Mouse (Mus musculus): ENCODE measurements around the gene Ppm1l. TPM values are rescaled to one million over a fixed set of nuclear protein-coding genes. Genes with fewer than 3 reads are reported as not detected.
A peak's percentile ranks its signal among the peaks of the same experiment; 100 is the strongest.

Gene Ppm1l
- total and polyA plus RNA-seq, 2 experiments from 2014 or later, result 20.1 to 31.8 TPM

DNA sequence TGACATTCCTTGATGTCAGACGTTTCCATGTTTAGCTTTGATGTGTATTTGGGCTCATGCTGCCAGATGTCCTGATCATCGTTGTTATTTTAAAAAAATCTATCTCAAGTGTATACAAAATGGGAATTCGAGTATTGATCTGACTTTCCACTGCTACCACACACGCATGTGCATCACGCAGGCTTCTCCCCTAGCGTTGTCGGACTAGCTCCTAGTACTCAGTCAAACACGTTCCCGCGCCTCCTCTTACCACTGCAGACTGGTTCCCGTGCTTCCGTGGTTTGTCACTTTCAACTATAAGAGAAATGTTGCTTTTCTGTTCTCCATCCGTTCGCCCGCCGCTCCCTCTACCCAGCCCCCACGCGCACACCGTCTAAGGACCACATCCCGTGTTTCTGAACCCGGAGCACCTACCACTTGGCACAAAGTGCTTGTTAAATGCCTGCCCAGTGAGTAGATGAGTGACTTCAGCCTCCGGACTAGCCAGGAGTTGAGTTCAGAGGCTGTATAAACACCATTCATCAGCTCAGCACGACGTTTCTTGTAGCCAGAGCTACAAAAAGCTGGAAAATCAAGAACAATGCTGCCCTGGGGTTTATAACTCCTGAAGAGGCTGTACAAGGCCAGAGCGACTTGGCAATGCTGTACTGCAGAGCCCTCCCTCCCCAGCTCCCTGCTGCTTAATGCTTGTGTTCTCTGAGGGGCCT is 219.4 kb downstream of the Ppm1l start:
- DNase-seq (ENCODE audit: low spot score), result peak; percentile 83
- 21% methylated on average over 25 of the region's 25 CpGs for WGBS
- Histone ChIP-seq H3K9me3 (ENCODE audit: low read length) (no peaks in the 10 kb centered on the region), H3K9ac (replicated peaks; ENCODE audit: low read length, poor library complexity, severe bottlenecking) (no peak overlapping the region), H3K36me3 (ENCODE audit: insufficient read depth, low read length) (no peaks in the 10 kb centered on the region), H3K27me3 (ENCODE audit: insufficient read depth, low read length) (no peaks in the 10 kb centered on the region), H3K4me3 (ENCODE audit: low read depth, low read length) (no peak overlapping the region), H3K27ac (ENCODE audit: low read depth, low read length) (peak overlapping the region; percentile 47; the same call in 1 of the 2 replicates), H3K4me2 (ENCODE audit: low read depth, low read length, poor library complexity, severe bottlenecking) (0 out of 2 replicates have a peak overlapping the region, but pooled peaks have one; percentile 18), H3K4me1 (ENCODE audit: insufficient read depth, low read length) (peaks cover 9% of the 10 kb centered on the region; the same call in 1 of the 2 replicates)
- no peak for TF ChIP-seq CTCF (IDR thresholded peaks at IDR 0.05)
- peak; percentile 53 for ATAC-seq (ENCODE audit: low FRiP score)

DNA sequence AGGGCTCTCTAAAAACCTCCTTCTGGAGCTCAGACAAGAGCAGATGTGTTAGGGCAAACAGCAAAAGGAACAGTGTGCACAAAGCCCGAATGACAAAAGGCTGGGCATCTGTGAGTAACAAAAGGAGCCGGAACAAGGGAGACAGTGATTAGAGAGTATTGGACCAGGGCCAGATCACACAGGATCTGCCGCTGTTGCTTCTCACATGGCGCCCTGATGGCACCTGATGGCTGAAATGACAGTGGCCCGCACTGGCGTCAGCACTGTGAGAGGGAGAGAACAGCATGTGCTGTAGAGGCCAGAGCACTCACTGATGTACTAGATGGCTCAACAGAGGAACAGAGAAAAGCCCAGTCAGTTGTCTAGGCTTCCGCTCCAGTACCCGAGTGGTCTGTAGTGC is 226.3 kb downstream of the Ppm1l start:
- no peak for ATAC-seq (ENCODE audit: low FRiP score)
- Histone ChIP-seq H3K4me3 (ENCODE audit: low read depth, low read length) (no peak overlapping the region), H3K4me2 (ENCODE audit: low read depth, low read length, poor library complexity, severe bottlenecking) (no peak overlapping the region), H3K27ac (ENCODE audit: low read depth, low read length) (no peak overlapping the region), H3K9ac (replicated peaks; ENCODE audit: low read length, poor library complexity, severe bottlenecking) (no peak overlapping the region), H3K4me1 (ENCODE audit: insufficient read depth, low read length) (no peaks in the 10 kb centered on the region), H3K27me3 (ENCODE audit: insufficient read depth, low read length) (no peaks in the 10 kb centered on the region), H3K9me3 (ENCODE audit: low read length) (no peaks in the 10 kb centered on the region), H3K36me3 (ENCODE audit: insufficient read depth, low read length) (no peaks in the 10 kb centered on the region)
- WGBS, result 65% methylated on average over 8 of the region's 8 CpGs
- no peak for DNase-seq (ENCODE audit: low spot score)
- no peak for TF ChIP-seq CTCF (IDR thresholded peaks at IDR 0.05)

- H3K9me3 ChIP-seq (ENCODE audit: low read length), result no peaks in the 10 kb centered on the region
- H3K36me3 ChIP-seq (ENCODE audit: insufficient read depth, low read length), result no peaks in the 10 kb centered on the region
- WGBS, result 100% methylated on average over 1 of the region's 1 CpGs
- no peak overlapping the region for H3K4me3 ChIP-seq (ENCODE audit: low read depth, low read length)
- H3K4me2 ChIP-seq (ENCODE audit: low read depth, low read length, poor library complexity, severe bottlenecking), result no peak overlapping the region
- no peak overlapping the region for H3K9ac ChIP-seq (replicated peaks; ENCODE audit: low read length, poor library complexity, severe bottlenecking)
- DNase-seq (ENCODE audit: low spot score) (no peak), ATAC-seq (ENCODE audit: low FRiP score) (no peak)
- H3K27ac ChIP-seq (ENCODE audit: low read depth, low read length), result no peak overlapping the region
- H3K27me3 ChIP-seq (ENCODE audit: insufficient read depth, low read length), result no peaks in the 10 kb centered on the region
- no peak for TF ChIP-seq CTCF (IDR thresholded peaks at IDR 0.05)
- no peaks in the 10 kb centered on the region for H3K4me1 ChIP-seq (ENCODE audit: insufficient read depth, low read length)
Measured at GRCm38 (mm10) chr3:69543730-69544129, 227.1 kb downstream of the Ppm1l start.

GRCm38 (mm10) chr3:69545017-69545416 is 228.4 kb downstream of the Ppm1l start:
- DNase-seq (ENCODE audit: low spot score), result no peak

GRCm38 (mm10) chr3:69548704-69549455 is 232.2 kb downstream of the Ppm1l start:
- no peak overlapping the region for H3K4me3 ChIP-seq (ENCODE audit: low read depth, low read length)
- H3K4me2 ChIP-seq (ENCODE audit: low read depth, low read length, poor library complexity, severe bottlenecking), result no peak overlapping the region
- DNase-seq (ENCODE audit: low spot score), result peak; percentile 43
- no peaks in the 10 kb centered on the region for H3K4me1 ChIP-seq (ENCODE audit: insufficient read depth, low read length)
- H3K9me3 ChIP-seq (ENCODE audit: low read length), result no peaks in the 10 kb centered on the region
- no peak overlapping the region for H3K9ac ChIP-seq (replicated peaks; ENCODE audit: low read length, poor library complexity, severe bottlenecking)
- peaks cover 5% of the 10 kb centered on the region; the same call in 1 of the 2 replicates for H3K36me3 ChIP-seq (ENCODE audit: insufficient read depth, low read length)
- TF ChIP-seq CTCF (IDR thresholded peaks at IDR 0.05), result no peak
- H3K27ac ChIP-seq (ENCODE audit: low read depth, low read length), result no peak overlapping the region
- WGBS, result 73% methylated on average over 22 of the region's 22 CpGs
- peak; percentile 35; the same call in 1 of the 2 replicates for ATAC-seq (ENCODE audit: low FRiP score)
- H3K27me3 ChIP-seq (ENCODE audit: insufficient read depth, low read length), result no peaks in the 10 kb centered on the region

More at GRCm38 (mm10) chr3:69545017-69545416, 228.4 kb downstream of the Ppm1l start:
- Histone ChIP-seq H3K4me1 (ENCODE audit: insufficient read depth, low read length) (no peaks in the 10 kb centered on the region), H3K27me3 (ENCODE audit: insufficient read depth, low read length) (no peaks in the 10 kb centered on the region), H3K27ac (ENCODE audit: low read depth, low read length) (no peak overlapping the region), H3K9ac (replicated peaks; ENCODE audit: low read length, poor library complexity, severe bottlenecking) (no peak overlapping the region), H3K4me2 (ENCODE audit: low read depth, low read length, poor library complexity, severe bottlenecking) (no peak overlapping the region), H3K4me3 (ENCODE audit: low read depth, low read length) (no peak overlapping the region), H3K36me3 (ENCODE audit: insufficient read depth, low read length) (no peaks in the 10 kb centered on the region), H3K9me3 (ENCODE audit: low read length) (no peaks in the 10 kb centered on the region)
- no peak for TF ChIP-seq CTCF (IDR thresholded peaks at IDR 0.05)
- peak; percentile 59; the same call in 1 of the 2 replicates for ATAC-seq (ENCODE audit: low FRiP score)
- 63% methylated on average over 5 of the region's 5 CpGs for WGBS

- H3K9ac ChIP-seq (replicated peaks; ENCODE audit: low read length, poor library complexity, severe bottlenecking), result no peak overlapping the region
- no peak for TF ChIP-seq CTCF (IDR thresholded peaks at IDR 0.05)
- DNase-seq (ENCODE audit: low spot score), result no peak
- H3K27me3 ChIP-seq (ENCODE audit: insufficient read depth, low read length), result no peaks in the 10 kb centered on the region
- no peak overlapping the region for H3K4me3 ChIP-seq (ENCODE audit: low read depth, low read length)
- H3K9me3 ChIP-seq (ENCODE audit: low read length), result no peaks in the 10 kb centered on the region
- H3K4me2 ChIP-seq (ENCODE audit: low read depth, low read length, poor library complexity, severe bottlenecking), result no peak overlapping the region
- peaks cover 5% of the 10 kb centered on the region; the same call in 1 of the 2 replicates for H3K36me3 ChIP-seq (ENCODE audit: insufficient read depth, low read length)
- WGBS, result 66% methylated on average over 4 of the region's 4 CpGs
- H3K4me1 ChIP-seq (ENCODE audit: insufficient read depth, low read length), result no peaks in the 10 kb centered on the region
- ATAC-seq (ENCODE audit: low FRiP score), result no peak
- H3K27ac ChIP-seq (ENCODE audit: low read depth, low read length), result no peak overlapping the region
Measured at GRCm38 (mm10) chr3:69549602-69550001, 232.9 kb downstream of the Ppm1l start.
